Mouse (Mus musculus) MEL (cell line): ENCODE data around the gene Pde4b. TPM values are rescaled to one million over a fixed set of nuclear protein-coding genes. Genes with fewer than 3 reads are reported as not detected.

Experiments used
- DNase-seq: peaks from one replicate; pipeline ENCODE4 v3.0.0; 2011; ENCODE audit warnings: low read depth, low spot score
- H3K27ac ChIP-seq: 2 replicates; pipeline ENCODE4 v1.5.1; 2012; ENCODE audit warnings: low read depth, mild to moderate bottlenecking, control low read depth, low read length, moderate library complexity; ENCODE audit not compliant: control insufficient read depth
- H3K27me3 ChIP-seq, 2 experiments: fragments of 150-350 bp in 1 of 2; sonication (generic) in 1 of 2; 2 replicates each; pipeline ENCODE4 v1.6.1; 2012; ENCODE audit warnings: low read length in 2 of 2, mild to moderate bottlenecking in 2 of 2, improper control_type of control experiment in 1 of 2, moderate library complexity in 1 of 2; ENCODE audit not compliant: insufficient read depth in 2 of 2, control insufficient read depth in 1 of 2
- H3K36me3 ChIP-seq, 2 experiments: 2 replicates each; pipeline ENCODE4 v1.6.1; 2012 to 2014; ENCODE audit warnings: low read length in 2 of 2, improper control_type of control experiment in 1 of 2, inconsistent platforms in 1 of 2, mild to moderate bottlenecking in 1 of 2; ENCODE audit not compliant: insufficient read depth in 2 of 2, control insufficient read depth in 1 of 2
- H3K4me1 ChIP-seq, 2 experiments: fragments of 150-350 bp in 1 of 2; sonication (generic) in 1 of 2; 2 replicates each; pipeline ENCODE4 v1.6.1; 2012; ENCODE audit warnings: low read length in 2 of 2, improper control_type of control experiment in 1 of 2, mild to moderate bottlenecking in 1 of 2; ENCODE audit not compliant: insufficient read depth in 2 of 2, control insufficient read depth in 1 of 2
- H3K4me3 ChIP-seq, 2 experiments: fragments of 150-350 bp in 1 of 2; sonication (generic) in 1 of 2; 2 replicates each; pipeline ENCODE4 v1.5.1; 2012; ENCODE audit warnings: low read depth in 2 of 2, low read length in 2 of 2, mild to moderate bottlenecking in 2 of 2, moderate library complexity in 2 of 2, control low read depth in 1 of 2, improper control_type of control experiment in 1 of 2; ENCODE audit not compliant: control insufficient read depth in 1 of 2, insufficient read depth in 1 of 2
- H3K79me2 ChIP-seq: 2 replicates; pipeline ENCODE4 v1.6.1; 2012; ENCODE audit warnings: mild to moderate bottlenecking, low read length, moderate library complexity; ENCODE audit not compliant: control insufficient read depth, poor library complexity, insufficient read depth
- H3K9ac ChIP-seq: 2 replicates; pipeline ENCODE4 v1.6.1; 2012; ENCODE audit warnings: low read depth, mild to moderate bottlenecking, control low read depth, low read length, moderate library complexity; ENCODE audit not compliant: control insufficient read depth, poor library complexity, severe bottlenecking
- H3K9me3 ChIP-seq: fragments of 150-350 bp; sonication (generic); replicated peaks from 2 replicates; pipeline ENCODE4 v1.6.1; 2012; ENCODE audit warnings: mild to moderate bottlenecking, low read length, improper control_type of control experiment, moderate library complexity; ENCODE audit not compliant: insufficient read depth
- CTCF ChIP-seq, 3 experiments: IDR thresholded peaks in 2 of 3; conservative IDR thresholded peaks in 1 of 3; 2 replicates each; pipeline ENCODE4 v1.5.1; 2011 to 2012; ENCODE audit warnings: low read length in 3 of 3, low read depth in 2 of 3, mild to moderate bottlenecking in 2 of 3, improper control_type of control experiment in 1 of 3, inconsistent platforms in 1 of 3, mixed read lengths in 1 of 3, moderate library complexity in 1 of 3; ENCODE audit not compliant: control insufficient read depth in 1 of 3, insufficient read depth in 1 of 3, poor library complexity in 1 of 3, severe bottlenecking in 1 of 3
- E2F4 ChIP-seq: IDR thresholded peaks from 2 replicates; pipeline ENCODE4 v1.6.1; 2011; ENCODE audit warnings: low read depth, low read length, improper control_type of control experiment, borderline replicate concordance
- ELF1 ChIP-seq: IDR thresholded peaks from 2 replicates; pipeline ENCODE4 v1.6.1; 2014; ENCODE audit warnings: low read depth, mild to moderate bottlenecking, inconsistent platforms, low read length, improper control_type of control experiment, moderate library complexity
- GATA1 ChIP-seq: IDR thresholded peaks from 2 replicates; pipeline ENCODE4 v1.6.1; 2011; ENCODE audit warnings: low read depth, low read length, improper control_type of control experiment
- HCFC1 ChIP-seq: IDR thresholded peaks from 2 replicates; pipeline ENCODE4 v1.6.1; 2012; ENCODE audit warnings: low read depth, mild to moderate bottlenecking, inconsistent platforms, low read length, improper control_type of control experiment, moderate library complexity
- MAFK ChIP-seq: IDR thresholded peaks from 2 replicates; pipeline ENCODE4 v1.6.1; 2011; ENCODE audit warnings: low read depth, mild to moderate bottlenecking, low read length, improper control_type of control experiment, borderline replicate concordance
- MAZ ChIP-seq: IDR thresholded peaks from 2 replicates; pipeline ENCODE4 v1.6.1; 2012; ENCODE audit warnings: low read depth, mild to moderate bottlenecking, inconsistent platforms, low read length, improper control_type of control experiment
- MYB ChIP-seq: IDR thresholded peaks from 2 replicates; pipeline ENCODE4 v1.6.1; 2011; ENCODE audit warnings: mild to moderate bottlenecking, low read depth, low read length, improper control_type of control experiment
- MYC ChIP-seq: IDR thresholded peaks from 2 replicates; pipeline ENCODE4 v1.6.1; 2011; ENCODE audit warnings: low read depth, mild to moderate bottlenecking, low read length, improper control_type of control experiment, moderate library complexity
- NELFE ChIP-seq: IDR thresholded peaks from 2 replicates; pipeline ENCODE4 v1.6.1; 2011; ENCODE audit warnings: low read depth, low read length, improper control_type of control experiment
- NRF1 ChIP-seq: IDR thresholded peaks from 2 replicates; pipeline ENCODE4 v1.6.1; 2014; ENCODE audit warnings: low read depth, mild to moderate bottlenecking, inconsistent platforms, low read length, improper control_type of control experiment, moderate library complexity; ENCODE audit not compliant: poor library complexity, insufficient read depth, severe bottlenecking
- RAD21 ChIP-seq: IDR thresholded peaks from 2 replicates; pipeline ENCODE4 v1.6.1; 2011; ENCODE audit warnings: mild to moderate bottlenecking, low read depth, low read length, improper control_type of control experiment
- RCOR1 ChIP-seq: IDR thresholded peaks from 2 replicates; pipeline ENCODE4 v1.6.1; 2012; ENCODE audit warnings: low read depth, mild to moderate bottlenecking, inconsistent platforms, low read length, improper control_type of control experiment
- SIN3A ChIP-seq: IDR thresholded peaks from 2 replicates; pipeline ENCODE4 v1.6.1; 2012; ENCODE audit warnings: low read length, improper control_type of control experiment, inconsistent platforms
- USF2 ChIP-seq, 2 experiments: IDR thresholded peaks; 2 replicates each; pipeline ENCODE4 v1.6.1; 2011 to 2012; ENCODE audit warnings: improper control_type of control experiment in 2 of 2, low read length in 2 of 2, borderline replicate concordance in 1 of 2, inconsistent platforms in 1 of 2, low read depth in 1 of 2, mild to moderate bottlenecking in 1 of 2; ENCODE audit not compliant: insufficient read depth in 1 of 2
- ZNF384 ChIP-seq: IDR thresholded peaks from 2 replicates; pipeline ENCODE4 v1.6.1; 2012; ENCODE audit warnings: low read depth, mild to moderate bottlenecking, inconsistent platforms, low read length, improper control_type of control experiment
- polyA plus RNA-seq, 2 experiments: library from polyadenylated mRNA; stranded (reverse) in 1 of 2; unstranded in 1 of 2; fragments of >175 nt in 1 of 2; fragments of >200 nt in 1 of 2; gene quantifications; 2 replicates each; pipeline versions ENCODE4 v1.2.1 to v1.2.4; 2012; ENCODE audit warnings: low replicate concordance in 2 of 2, low read depth in 1 of 2; ENCODE audit not compliant: insufficient read length in 2 of 2, insufficient read depth in 1 of 2, missing spikeins in 1 of 2
- total RNA-seq: library from RNA; depleted of rRNA; stranded (reverse); fragments of 300-350 nt; gene quantifications from 2 replicates; pipeline ENCODE4 v1.2.3, GENCODE M21; 2012

Gene Pde4b
- total and polyA plus RNA-seq, 3 experiments = 2.7 to 6.0 TPM; not detected in 1

GRCm38 (mm10) chr4:102159178-102159577, 71.8 kb downstream of the Pde4b start:
- no peaks in the 10 kb centered on the region for H3K36me3 ChIP-seq
- no peak for DNase-seq
- H3K9me3 ChIP-seq = no peaks in the 10 kb centered on the region
- TF ChIP-seq MAFK (no peak), RAD21 (no peak)
- TF ChIP-seq, all 39 proteins: peak for 0
- H3K27me3 ChIP-seq = no peaks in the 10 kb centered on the region
- H3K27ac ChIP-seq = no peak overlapping the region
- H3K79me2 ChIP-seq = no peaks in the 10 kb centered on the region
- H3K4me1 ChIP-seq = no peaks in the 10 kb centered on the region
- H3K9ac ChIP-seq = no peak overlapping the region
- H3K4me3 ChIP-seq = no peak overlapping the region

- Histone ChIP-seq H3K4me3 (no peak overlapping the region), H3K9me3 (no peaks in the 10 kb centered on the region), H3K27ac (no peak overlapping the region), H3K27me3 (no peaks in the 10 kb centered on the region), H3K4me1 (no peaks in the 10 kb centered on the region), H3K9ac (no peak overlapping the region), H3K36me3 (no peaks in the 10 kb centered on the region), H3K79me2 (no peaks in the 10 kb centered on the region)
- TF ChIP-seq CTCF (IDR thresholded peaks at IDR 0.05 in 2 of 3, conservative IDR thresholded peaks at IDR 0.05 in 1 of 3; ENCODE audit: control insufficient read depth in 1 of 3, insufficient read depth in 1 of 3, low read depth in 2 of 3, low read length in 3 of 3, poor library complexity in 1 of 3, severe bottlenecking in 1 of 3) (no peak), E2F4 (no peak), ELF1 (no peak), MYB (no peak), SIN3A (no peak), NELFE (no peak), MAZ (no peak), ZNF384 (no peak), RCOR1 (no peak), GATA1 (no peak), MYC (no peak), HCFC1 (no peak), USF2 (IDR thresholded peaks at IDR 0.05; ENCODE audit: borderline replicate concordance in 1 of 2, insufficient read depth in 1 of 2, low read depth in 1 of 2, low read length in 2 of 2) (no peak), RAD21 (no peak), NRF1 (no peak)
- DNase-seq = no peak
Measured at GRCm38 (mm10) chr4:102171636-102172035, 84.3 kb downstream of the Pde4b start.
